Mouse (Mus musculus) cerebellum, postnatal 25 days (tissue): ENCODE measurements around the gene Arpc4.
A peak's percentile ranks its signal among the peaks of the same experiment; 100 is the strongest.

Experiments used
- DNase-seq, 2 experiments: peaks; one replicate each; pipeline ENCODE4 v3.0.0; 2021; ENCODE audit warnings: mixed read lengths in 2 of 2

Gene Arpc4

DNA sequence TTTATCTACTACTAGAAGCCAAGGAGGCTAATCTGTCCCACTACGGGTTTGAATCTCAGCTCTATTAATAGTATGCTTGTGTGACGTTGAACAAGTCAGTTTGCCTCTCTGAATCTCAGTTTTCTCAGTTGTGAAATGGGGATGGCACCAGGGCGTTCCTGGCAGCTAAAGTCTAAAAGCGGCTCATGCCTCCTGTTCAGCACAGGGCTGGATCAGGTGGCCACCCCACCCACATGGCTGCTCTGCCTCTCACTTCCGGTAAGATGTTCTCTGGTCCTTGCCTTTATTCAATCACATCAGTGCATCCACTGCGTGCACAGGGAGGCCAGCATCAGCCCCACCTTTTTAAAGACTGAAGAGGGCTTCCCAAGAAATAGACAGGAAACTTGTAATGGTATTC is 27.6 kb downstream of the Arpc4 start:
- no peak for DNase-seq

DNA sequence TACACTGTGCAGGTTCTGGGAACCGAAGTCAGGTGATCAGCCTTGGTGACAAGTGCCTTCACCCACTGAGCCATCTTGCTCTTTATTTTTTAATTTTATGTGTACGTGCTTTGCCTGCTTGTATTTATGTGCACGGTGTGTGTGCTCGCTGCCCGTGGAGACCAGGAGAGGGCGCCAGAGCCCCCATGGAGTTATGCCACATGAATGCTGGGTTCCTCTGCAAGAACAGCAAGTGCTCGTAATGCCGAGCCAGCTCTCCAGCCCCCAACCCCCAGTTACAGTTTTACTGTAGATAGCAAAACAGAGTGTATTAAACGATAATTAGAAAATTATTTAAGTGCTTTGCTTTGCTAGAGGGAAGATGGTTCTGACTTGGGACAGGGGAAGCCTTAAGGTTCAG is 28.8 kb downstream of the Arpc4 start:
- DNase-seq, result no peak

DNA sequence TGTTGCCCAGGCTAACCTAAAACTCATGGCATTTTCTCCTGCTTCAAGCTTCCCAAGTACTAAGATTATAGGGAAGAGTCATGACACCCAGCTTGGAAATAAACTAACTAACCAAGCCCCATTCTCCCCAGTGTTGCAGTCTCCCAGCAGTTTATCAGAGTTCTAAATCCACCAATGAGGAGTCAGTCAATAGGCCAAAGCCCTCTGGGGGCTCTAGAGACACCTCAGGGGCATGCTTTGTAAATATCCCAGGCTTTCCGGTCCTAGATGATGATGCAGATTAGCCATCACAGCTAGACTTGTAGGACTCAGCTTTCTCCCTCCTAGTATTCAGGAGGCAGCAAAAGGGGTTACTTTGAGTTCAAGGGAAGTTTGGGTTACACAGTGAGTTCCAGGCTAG is 32.1 kb downstream of the Arpc4 start:
- DNase-seq, result no peak

DNA sequence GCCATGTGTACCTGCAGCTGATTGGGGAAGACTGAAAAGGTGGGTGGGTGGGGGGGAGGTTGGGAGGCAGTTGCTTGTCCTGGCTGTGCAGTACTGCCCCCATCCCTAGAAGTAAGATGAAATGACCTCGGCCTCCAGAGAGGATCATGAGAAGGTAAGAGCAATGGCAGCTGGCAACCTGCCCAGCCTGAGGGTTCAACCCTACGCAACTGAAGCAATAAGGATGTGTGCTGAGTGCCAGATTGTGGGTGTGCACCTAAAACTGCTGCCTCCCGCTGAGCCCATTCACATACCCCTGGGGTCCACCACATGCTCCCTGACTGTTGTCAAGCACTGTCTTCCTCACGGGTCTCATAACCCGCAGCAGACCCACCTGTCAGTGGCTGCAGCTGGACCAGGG is 38.5 kb downstream of the Arpc4 start:
- peak; percentile 27 to 39 for DNase-seq

DNA sequence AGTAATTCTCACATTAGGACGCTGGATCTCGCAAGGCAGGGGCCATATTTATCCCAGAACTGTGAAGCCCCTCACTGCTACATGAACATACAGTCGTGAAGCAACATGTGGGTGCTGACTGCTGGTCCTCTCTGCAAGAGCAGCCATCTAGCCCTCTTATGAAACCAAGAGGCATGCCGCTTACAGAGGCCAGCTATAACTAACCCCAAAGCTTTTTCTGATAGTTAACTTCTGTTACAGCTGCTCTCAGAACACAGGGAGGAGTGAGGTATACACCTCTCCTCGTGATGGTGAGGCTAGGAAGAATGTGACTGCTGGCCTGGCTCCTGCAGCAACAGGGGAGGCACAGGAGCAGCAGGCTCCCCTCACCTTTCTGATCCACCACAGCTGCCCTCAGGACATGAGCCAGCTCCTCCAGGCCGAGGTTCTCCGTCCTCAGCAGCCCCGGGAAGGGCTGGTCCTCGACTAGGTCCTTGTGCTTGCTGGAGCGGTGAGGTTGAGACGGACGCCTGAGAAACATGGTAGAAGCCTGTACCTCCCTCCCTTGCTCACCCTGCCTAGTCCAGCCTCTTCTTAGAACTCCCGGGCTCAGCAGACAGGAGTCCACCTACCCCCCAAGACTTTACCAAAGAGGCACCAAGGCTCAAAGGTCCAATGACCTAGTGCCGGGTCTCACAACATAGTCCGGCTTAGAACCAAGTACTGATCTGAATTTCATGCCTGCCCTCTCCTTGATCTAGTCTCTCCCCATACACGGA is 40.7 kb downstream of the Arpc4 start:
- DNase-seq, result peak; percentile 24 to 48

DNA sequence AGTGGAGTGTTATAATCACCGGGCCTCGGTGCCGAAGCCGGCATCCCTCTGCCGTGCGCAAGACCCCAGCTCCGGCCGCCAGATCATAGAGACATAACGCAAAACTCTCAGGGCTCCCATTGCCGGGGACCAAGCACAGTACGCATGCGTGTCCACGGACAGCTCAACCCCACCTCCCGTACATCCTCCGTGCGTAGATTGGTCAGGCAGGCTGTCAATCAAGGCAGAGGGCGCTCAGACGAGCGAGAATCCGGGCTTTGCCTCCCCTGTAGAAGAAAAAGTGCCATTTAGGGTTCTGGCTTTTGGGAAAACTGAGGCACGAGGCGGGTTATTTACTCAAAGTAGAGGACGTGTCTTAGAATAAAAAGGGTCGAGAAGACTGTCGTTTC is 41.3 kb downstream of the Arpc4 start, which contains the start of gene Rpusd3:
Gene Rpusd3 (minus strand): TSS at position 142 of the 389 bp plus-strand sequence.
- DNase-seq, result peak; percentile 99 to 100

DNA sequence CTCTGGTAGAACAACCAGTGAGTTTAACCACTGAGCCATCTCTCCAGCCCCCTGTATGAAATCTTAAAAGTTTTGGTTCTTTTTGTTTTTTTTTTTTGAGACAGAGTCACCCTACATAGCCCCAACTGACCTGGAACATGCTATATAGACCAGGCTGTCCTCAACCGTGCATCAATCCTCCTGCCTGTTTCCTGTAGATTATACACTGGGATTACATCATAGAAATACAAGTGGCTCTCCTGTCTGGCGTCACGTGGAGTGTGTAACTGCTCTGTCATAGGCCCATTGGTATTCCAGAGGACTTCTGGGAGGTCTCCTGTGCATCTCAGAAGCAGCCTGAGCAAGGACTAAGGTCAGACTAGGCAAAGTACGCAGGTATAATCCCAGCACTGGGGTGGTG is 45.1 kb downstream of the Arpc4 start:
- no peak for DNase-seq

DNA sequence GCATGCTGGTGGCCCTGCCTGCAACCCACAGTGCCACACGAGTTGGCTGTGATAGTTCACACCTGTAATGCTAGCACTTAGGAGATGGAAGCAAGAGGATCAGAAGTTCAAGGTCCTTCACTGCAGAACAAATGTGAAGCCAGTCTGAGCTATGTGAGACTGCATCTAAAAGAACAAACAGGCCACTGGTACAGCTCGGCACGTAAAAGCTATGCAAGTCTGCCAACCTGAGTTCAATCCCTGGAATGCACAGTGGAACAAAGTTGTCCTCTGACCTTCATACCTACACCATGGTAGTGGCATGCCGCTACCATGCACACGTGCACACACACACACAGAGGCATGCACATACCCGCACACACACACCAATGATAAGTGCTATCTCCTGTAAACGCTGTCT is 46.3 kb downstream of the Arpc4 start:
- DNase-seq, result peak in 1 of 2 experiments; percentile 30

DNA sequence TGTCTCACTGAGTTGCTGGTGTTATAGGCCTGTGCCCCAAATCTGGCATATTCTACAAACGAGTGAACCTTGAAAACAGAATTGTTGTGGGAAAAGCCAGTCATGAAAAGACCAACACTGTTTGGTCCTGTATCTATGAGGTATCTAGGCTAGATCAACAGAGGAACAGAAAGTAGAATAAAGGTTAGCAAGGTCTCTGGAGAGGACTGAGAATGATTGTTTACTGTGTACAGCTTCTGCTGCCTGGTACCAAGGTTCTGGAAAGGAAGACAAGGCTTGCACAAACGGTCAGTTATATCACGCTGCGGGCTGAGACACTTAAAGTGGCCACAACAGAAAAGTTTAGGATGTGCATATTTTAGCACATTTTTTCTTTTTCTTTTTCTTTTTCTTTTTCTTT is 48.8 kb downstream of the Arpc4 start:
- DNase-seq, result no peak

DNA sequence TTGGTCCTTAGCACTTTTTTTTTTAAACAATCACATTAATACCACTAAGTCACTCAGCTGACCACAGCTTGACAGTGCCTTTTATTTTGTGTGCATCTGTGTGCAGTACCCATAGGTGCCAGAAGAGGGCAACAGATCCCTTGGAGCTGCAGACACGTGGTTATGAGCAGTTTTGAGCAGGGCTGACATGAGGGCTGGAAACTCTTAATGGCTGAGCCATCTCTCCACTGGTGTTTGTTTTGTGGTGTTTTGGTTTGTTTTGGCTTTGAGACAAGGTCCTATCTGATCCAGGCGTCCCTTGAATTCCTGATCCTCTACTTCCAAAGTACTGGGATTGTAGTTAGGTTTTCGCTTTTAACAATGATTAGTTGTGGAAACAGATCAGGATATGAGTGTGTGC is 49.5 kb downstream of the Arpc4 start:
- DNase-seq, result peak in 1 of 2 experiments; percentile 39

DNA sequence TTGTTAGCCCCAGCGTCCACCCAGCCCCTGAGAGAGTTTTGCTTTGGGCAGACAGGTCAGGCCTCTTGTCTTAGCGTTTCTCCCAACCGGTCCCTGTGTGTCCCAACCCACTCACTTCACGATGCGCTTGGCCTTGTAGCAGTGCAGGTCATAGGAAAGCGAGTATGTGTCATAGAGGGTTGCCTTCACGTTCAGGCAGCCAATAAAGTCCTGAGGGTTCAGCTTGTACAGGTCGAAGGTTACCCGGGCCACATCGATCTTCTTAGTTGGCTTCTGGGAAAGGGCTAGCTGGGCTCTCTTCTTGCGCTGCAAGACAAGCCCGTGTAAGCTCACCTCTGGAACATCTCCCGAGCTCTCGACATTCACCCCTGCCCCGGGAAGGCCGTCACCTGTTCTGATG is 50.1 kb downstream of the Arpc4 start:
- DNase-seq, result no peak

DNA sequence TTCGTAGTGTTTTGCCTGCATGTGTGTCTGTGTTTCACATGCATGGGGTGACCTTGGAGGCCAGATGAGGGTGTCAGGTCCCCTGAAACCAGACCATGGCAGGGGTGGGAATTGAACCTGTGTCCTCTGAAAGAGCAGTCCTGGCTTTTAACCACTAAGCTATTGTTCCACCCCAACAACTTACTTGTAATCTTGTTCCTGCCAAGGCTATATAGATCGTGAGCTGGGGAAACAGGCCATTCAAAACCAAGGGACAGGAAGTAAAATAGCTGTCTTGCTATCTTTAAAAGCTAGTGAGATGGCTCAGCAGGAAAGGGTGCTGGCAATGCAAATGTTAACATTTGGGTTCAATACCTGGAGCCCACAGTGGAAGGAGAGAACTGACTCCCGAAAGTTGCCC is 52.0 kb downstream of the Arpc4 start:
- no peak for DNase-seq

DNA sequence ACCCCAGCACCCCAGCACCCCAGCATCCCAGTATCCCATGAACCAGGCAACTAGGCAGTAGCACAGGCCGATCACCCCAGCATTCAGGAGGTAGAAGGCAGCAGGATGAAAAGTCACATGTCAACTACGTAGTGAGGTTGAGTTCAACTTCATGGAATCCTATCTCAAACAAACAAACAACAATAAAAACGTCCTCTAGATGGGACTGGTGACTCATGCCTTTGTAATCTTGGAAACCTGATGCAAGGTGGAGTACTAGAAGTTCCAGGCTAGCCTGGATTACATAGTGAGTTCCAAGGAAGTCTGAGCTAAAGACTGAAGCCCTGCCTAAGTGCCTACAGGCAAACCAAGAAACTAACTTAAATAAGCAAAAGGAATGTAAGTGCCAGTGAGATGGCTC is 52.9 kb downstream of the Arpc4 start:
- no peak for DNase-seq

DNA sequence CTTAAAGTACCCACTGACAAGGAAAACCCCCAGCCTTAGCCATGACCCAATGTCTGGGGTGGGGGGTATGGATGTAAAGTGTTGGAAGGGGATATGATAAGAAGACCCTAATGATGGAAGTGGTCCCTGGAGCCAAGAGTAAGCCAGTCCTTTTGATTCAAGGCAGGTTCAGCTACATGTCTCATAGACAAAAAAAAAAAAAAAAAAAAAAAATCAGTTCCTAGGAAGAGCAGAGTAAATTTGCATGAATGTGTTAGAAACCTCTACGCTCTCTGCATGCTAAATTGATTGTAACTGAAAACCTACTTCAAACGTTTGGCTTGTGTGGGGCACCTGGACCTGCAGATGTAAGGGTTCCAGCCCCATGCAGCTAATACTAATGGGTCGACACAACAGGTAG is 53.9 kb downstream of the Arpc4 start:
- DNase-seq, result no peak

DNA sequence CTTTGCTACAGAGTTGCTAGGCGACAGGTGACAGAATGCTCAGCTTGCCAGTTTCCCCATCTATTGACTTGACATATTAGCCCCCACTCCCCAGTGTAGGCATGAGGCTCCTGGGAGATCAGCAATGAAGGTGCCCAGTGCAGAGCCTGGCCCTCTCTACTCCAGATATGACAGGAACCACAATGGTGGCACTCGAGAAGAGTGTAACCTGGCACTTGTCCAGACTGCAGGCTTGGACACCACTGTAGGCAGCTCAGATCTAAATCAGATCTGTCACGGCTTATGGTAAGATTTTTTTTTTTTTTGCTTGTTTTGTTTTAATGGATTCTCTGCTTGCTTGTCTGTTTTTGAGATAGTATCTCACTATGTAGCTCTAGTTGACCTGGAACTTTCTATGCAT is 55.7 kb downstream of the Arpc4 start:
- no peak for DNase-seq

DNA sequence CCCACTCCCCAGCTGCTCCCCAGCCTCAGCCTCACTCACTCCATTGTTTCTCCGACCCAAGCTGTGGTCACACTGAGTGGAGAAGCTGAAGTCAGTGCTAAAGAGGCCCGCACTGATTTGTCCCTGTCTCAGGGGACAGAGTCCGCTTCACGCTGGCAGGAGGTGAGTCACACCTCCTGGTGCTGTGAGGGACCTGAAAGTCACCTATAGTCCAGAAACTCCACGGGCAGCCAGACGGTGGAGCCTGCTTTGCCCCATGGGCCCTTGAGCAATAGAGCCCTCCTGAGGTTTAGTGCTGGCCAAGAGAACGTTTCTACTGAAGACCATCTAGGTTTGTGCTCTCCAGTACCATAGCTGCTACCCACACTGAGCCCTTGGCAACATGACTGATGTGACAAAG is 56.8 kb downstream of the Arpc4 start:
- DNase-seq, result no peak

DNA sequence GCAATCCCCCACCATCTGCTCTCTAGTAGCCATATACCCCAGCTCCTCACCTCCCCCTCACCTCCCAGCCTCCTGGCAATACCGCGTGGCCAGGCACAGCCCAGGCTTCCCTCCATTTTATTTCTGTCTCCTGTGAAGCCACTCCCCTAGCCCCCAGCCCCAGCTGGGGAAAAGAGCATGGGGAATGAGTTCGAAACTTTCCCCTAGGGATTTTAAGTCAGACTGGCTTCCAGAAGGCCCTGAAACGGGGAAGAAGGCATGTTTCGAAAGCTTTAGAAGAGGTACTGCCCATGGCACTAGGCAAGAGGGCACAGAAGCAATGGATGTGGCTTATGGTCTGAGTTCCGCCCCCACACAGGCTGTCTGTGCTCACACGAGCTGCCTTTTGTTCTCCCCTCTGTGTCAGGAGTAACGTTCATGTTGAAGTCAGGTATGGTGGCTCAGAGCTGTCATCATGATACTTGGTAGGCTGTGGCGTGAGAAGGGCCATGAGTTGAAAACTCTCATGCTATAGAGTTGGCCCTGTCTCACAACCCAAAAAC is 57.8 kb downstream of the Arpc4 start, which contains the start of gene Cidec:
Gene Cidec (minus strand): TSS at position 97 of the 542 bp plus-strand sequence.
- DNase-seq, result no peak

DNA sequence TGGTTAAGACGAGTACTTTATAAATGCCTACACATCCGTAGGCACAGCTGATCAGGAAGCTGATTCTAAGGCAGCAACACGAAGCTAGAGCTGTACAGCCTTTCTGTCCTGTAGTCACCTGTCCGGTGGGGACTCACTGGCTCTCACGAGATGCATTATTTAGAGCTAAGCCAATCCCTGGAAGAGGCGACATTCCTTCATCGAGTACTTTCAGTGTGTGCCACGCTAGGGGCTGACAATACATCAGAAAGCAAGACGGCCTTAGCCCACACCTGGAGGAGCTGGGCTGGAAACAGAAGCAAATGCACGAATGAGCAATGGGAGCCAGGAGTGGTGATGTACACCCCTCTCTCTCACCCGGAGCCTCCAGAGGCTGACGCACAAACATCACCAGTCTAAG is 59.2 kb downstream of the Arpc4 start:
- no peak for DNase-seq

DNA sequence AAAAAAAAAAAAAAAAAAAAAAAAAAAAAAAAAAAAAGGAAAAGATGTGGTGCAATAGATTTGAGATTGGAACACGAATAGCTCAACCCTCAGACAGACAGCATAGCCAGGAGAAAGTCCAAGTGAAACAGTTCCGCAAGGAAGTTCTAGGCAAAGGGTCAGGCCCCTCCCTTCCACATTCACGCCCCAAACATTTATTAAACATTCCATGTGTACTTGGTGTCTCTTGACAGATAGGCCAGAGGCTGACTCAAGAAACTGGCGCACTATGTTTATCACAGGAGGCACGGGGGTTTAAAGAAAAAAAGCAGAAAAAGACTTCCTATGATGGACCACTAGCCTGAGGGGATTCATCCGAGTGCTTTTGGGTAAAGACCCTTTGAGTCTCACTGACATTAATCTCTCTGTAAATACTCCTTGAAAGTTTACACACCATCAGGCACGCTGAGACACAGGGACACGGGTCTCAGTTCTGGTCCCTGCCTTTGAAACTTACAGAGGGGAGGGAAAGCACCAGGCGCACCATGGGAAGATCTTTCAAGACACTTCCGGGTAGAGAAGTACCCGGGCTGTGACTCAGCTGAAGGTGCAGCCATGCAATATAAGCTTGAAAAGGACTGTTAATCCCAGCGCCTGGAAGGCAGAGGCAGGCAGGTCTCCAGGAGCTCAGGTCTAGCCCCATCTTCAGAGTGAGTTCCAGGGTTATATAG is 61.0 kb downstream of the Arpc4 start:
- DNase-seq, result no peak
